In the genomic region with DNA sequence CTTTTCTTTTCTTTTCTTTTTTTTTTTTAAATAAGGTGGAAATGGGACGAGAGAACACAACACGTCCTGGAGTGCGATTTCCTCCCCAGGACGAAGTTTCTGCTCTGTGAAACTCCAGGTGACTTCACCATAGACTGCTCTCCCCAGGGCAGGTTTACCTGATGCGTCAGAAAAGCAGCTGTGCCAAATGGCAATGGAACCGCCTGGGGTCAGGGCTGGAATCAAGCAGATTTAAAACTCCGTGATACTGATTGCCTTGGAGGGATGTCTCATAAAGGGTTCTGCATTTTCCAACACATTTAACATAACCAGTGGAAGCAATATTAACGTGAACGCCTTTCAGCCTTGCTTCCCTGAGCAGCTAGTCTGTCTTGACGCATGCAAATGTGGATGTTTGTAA, we compare ENCODE assay signal across 8 mouse cellular contexts.
DNase-seq lines count a peak whose midpoint lies in the region; ATAC-seq and TF ChIP-seq lines count a peak whose summit lies in the region.

No protein-coding gene starts in this region.

- TF ChIP-seq POLR2A in thymus, adult 2 months (IDR thresholded peaks at IDR 0.05; ENCODE audit: control insufficient read depth, extremely low read depth, insufficient read depth, low read length, poor library complexity) = no peak

- H3K36me3 ChIP-seq in heart, embryonic 16.5 days (ENCODE audit: control insufficient read depth, insufficient read depth) = no peaks in the 10 kb centered on the region
- no peaks in the 10 kb centered on the region for H3K36me3 ChIP-seq in forebrain, embryonic 12.5 days (replicated peaks)
- no peaks in the 10 kb centered on the region for H3K36me3 ChIP-seq in neural tube, embryonic 13.5 days
- no peaks in the 10 kb centered on the region for H3K36me3 ChIP-seq in thymus, adult 2 months (ENCODE audit: control insufficient read depth, insufficient read depth, low read length)

- H3K9me3 ChIP-seq in heart, embryonic 16.5 days (replicated peaks; ENCODE audit: control insufficient read depth, low read length) = no peaks in the 10 kb centered on the region
- H3K9me3 ChIP-seq in forebrain, embryonic 12.5 days = no peaks in the 10 kb centered on the region
- no peaks in the 10 kb centered on the region for H3K9me3 ChIP-seq in neural tube, embryonic 13.5 days

- WGBS in heart, embryonic 16.5 days = 22% methylated on average over 10 of the region's 10 CpGs
- WGBS in forebrain, embryonic 12.5 days = 14% methylated on average over 10 of the region's 10 CpGs
- WGBS in neural tube, embryonic 13.5 days = 13% methylated on average over 10 of the region's 10 CpGs
- 36% methylated on average over 10 of the region's 10 CpGs for WGBS in thymus, adult 2 months

- intact Hi-C loops in heart, postnatal 14 days (cut with DNase I) = loop anchor here (1.0 to 5.0 kb wide), 6 partner anchors 37 to 167 kb away; partner anchors contain the start of gene Plcxd2

- DNase-seq in heart, postnatal 14 days = no peak
- DNase-seq in kidney, postnatal 25 days = peak; percentile 46 to 63
- DNase-seq in thymus, adult 2 months = no peak
- no peak for DNase-seq in frontal cortex, adult 2 months (ENCODE audit: extremely low spot score in 1 of 2, low spot score in 1 of 2)
- DNase-seq in right cerebral cortex, adult 2 months (ENCODE audit: low spot score in 2 of 2) = no peak

- H3K4me1 ChIP-seq in heart, embryonic 16.5 days (ENCODE audit: control insufficient read depth, insufficient read depth, low read length) = peaks cover 23% of the 10 kb centered on the region
- H3K4me1 ChIP-seq in forebrain, embryonic 12.5 days = peaks cover 21% of the 10 kb centered on the region
- H3K4me1 ChIP-seq in neural tube, embryonic 13.5 days (replicated peaks) = peaks cover 36% of the 10 kb centered on the region
- peaks cover 9% of the 10 kb centered on the region; the same call in 1 of the 2 replicates for H3K4me1 ChIP-seq in thymus, adult 2 months (replicated peaks; ENCODE audit: control insufficient read depth, insufficient read depth, low read length)

- ATAC-seq in heart, embryonic 16.5 days (replicated peaks; ENCODE audit: extremely low read depth, insufficient read depth, low FRiP score) = no peak
- no peak for ATAC-seq in forebrain, embryonic 12.5 days (ENCODE audit: low FRiP score)
- ATAC-seq in neural tube, embryonic 13.5 days (ENCODE audit: low read depth) = no peak

- H3K27me3 ChIP-seq in heart, embryonic 16.5 days (ENCODE audit: control insufficient read depth, insufficient read depth, low read length) = no peaks in the 10 kb centered on the region
- no peaks in the 10 kb centered on the region for H3K27me3 ChIP-seq in forebrain, embryonic 12.5 days
- H3K27me3 ChIP-seq in neural tube, embryonic 13.5 days = peaks cover 17% of the 10 kb centered on the region; the same call in 1 of the 2 replicates
- H3K27me3 ChIP-seq in thymus, adult 2 months (ENCODE audit: control insufficient read depth, insufficient read depth, low read length) = peaks cover 8% of the 10 kb centered on the region; the same call in 1 of the 2 replicates

- no peak for TF ChIP-seq CTCF in thymus, adult 2 months (IDR thresholded peaks at IDR 0.05; ENCODE audit: borderline replicate concordance, control insufficient read depth, extremely low read depth, insufficient read depth, low read length, poor library complexity)

- peak overlapping the region; percentile 96 for H3K27ac ChIP-seq in heart, embryonic 16.5 days (ENCODE audit: low read length)
- no peak overlapping the region for H3K27ac ChIP-seq in forebrain, embryonic 12.5 days
- H3K27ac ChIP-seq in neural tube, embryonic 13.5 days (replicated peaks) = no peak overlapping the region
- no peak overlapping the region for H3K27ac ChIP-seq in thymus, adult 2 months (ENCODE audit: control insufficient read depth, insufficient read depth, low read length)

- peak overlapping the region; percentile 94 for H3K4me3 ChIP-seq in heart, embryonic 16.5 days (ENCODE audit: low read length)
- H3K4me3 ChIP-seq in forebrain, embryonic 12.5 days (replicated peaks) = peak overlapping the region; percentile 72
- H3K4me3 ChIP-seq in neural tube, embryonic 13.5 days = peak overlapping the region; percentile 62
- no peak overlapping the region for H3K4me3 ChIP-seq in thymus, adult 2 months (ENCODE audit: control insufficient read depth, insufficient read depth, low read length)

- H3K4me2 ChIP-seq in heart, embryonic 16.5 days (ENCODE audit: low read depth, low read length) = peak overlapping the region; percentile 84
- peak overlapping the region; percentile 87 for H3K4me2 ChIP-seq in forebrain, embryonic 12.5 days
- peak overlapping the region; percentile 96 for H3K4me2 ChIP-seq in neural tube, embryonic 13.5 days

- peak overlapping the region; percentile 99 for H3K9ac ChIP-seq in heart, embryonic 16.5 days (ENCODE audit: low read length)
- H3K9ac ChIP-seq in forebrain, embryonic 12.5 days = no peak overlapping the region
- H3K9ac ChIP-seq in neural tube, embryonic 13.5 days = peak overlapping the region; percentile 89; the same call in 1 of the 2 replicates

Comparison
In these comparisons a context has a peak if more than half of its experiments do, and no peak if none do; other contexts are left out.
1. DNase-seq: peak in kidney, postnatal 25 days (2 of 2); none in heart, postnatal 14 days (0 of 2), thymus, adult 2 months (single experiment), frontal cortex, adult 2 months (0 of 2) and right cerebral cortex, adult 2 months (0 of 2).
2. Peak in every context shown above with its lines, with median percentiles within 50 percentile points of each other: H3K4me2 ChIP-seq.